Mouse (Mus musculus): Measurements from ENCODE around the gene Slc10a1.
A peak's percentile ranks its signal among the peaks of the same experiment; 100 is the strongest.

Slc10a1 gene

DNA sequence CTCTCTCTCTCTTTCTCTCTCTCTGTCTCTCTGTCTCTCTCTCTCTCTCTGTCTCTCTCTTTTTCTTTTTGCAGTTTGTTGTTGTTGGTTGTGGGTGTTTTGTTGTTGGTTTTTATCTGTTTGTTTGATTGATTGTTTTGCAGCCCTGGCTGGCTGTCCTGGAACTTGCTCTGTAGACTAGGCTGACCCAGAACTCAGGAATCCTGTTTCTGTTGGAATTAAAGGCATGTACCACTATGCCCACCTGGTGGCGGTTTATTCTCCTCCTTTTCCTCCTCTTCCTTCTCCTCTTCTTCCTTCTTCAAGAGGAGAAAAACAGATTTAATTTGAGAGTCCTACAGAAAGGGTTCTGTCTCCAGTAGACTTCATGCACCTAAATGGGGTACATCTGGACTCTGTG lies 41.0 kb downstream of the Slc10a1 start:
- DNase-seq (ENCODE audit: low read depth, low spot score) = no peak

GRCm38 (mm10) chr12:80926550-80926949 lies 42.0 kb downstream of the Slc10a1 start:
- DNase-seq (ENCODE audit: low read depth, low spot score) = no peak

DNA sequence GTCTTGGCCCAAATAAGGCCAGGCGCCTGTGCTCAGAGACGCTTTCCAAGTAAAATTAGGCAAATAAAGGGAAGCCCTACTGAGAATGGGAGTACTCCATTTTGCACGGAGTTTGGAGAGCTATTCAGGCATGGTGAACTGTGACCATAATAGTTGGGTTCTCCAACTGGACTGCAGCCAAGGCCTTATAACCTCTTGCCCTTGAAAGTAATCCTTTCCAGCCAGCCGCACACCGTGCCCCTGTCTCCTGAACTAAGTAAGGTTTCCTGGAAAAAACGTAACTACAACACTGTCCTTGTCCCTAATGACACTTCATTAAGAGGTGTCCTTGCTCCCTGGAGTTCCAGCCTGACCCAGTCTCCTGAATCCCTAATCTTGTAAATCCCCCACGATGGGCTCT lies 42.6 kb downstream of the Slc10a1 start:
- no peak for DNase-seq (ENCODE audit: low read depth, low spot score)

- no peak for DNase-seq (ENCODE audit: low read depth, low spot score)
These were observed 44.3 kb downstream of the Slc10a1 start for GRCm38 (mm10) chr12:80924205-80924604.

- DNase-seq (ENCODE audit: low read depth, low spot score) = no peak
These were observed 44.9 kb downstream of the Slc10a1 start for GRCm38 (mm10) chr12:80923602-80924001.

DNA sequence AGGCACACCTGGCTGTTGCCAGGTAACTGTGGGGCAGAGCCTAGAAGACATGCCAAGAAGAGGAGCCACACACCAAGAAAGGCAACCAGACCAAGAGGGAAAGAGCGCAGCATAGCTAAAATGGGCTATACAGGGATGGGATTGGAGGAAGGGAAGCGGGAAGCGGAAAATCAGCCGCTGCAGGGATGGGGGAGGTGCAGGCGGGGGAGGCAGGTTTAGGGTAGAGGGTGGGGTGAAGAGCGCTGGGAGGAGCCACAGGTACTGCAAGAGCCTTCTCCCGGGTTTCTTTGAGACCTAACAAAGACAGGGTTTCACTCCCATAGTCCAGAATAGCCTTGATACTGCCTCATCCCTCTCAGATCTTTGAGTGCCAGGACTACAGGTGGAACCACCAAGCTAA lies 45.6 kb downstream of the Slc10a1 start:
- peak; percentile 43 for DNase-seq (ENCODE audit: low read depth, low spot score)

GRCm38 (mm10) chr12:80921301-80921700 lies 47.2 kb downstream of the Slc10a1 start:
- DNase-seq (ENCODE audit: low read depth, low spot score) = no peak

GRCm38 (mm10) chr12:80917764-80918163 lies 50.7 kb downstream of the Slc10a1 start:
- peak; percentile 39 for DNase-seq (ENCODE audit: low read depth, low spot score)

DNA sequence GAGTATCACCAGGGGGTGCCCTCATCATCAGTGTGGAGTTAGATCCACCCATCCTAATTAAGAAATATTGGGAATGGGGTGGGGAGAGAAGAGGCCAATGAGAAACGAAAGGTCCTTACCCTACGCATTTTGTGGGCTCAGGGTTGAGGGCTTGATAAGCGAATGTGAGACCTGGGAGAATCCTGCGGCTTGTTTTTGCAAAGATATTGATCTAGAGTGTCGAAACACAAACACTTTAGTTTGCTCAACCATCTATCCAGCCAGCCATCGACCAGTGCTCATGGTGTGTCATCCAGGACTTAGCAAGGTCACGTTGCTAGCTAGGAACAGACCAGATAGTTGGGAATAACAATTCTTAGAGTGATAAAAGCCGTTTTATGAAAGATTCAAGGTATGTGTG lies 58.9 kb downstream of the Slc10a1 start:
- no peak for DNase-seq (ENCODE audit: low read depth, low spot score)
